In genomic region chr10:40502734-40503133, GRCm38 (mm10) we compare ENCODE assay signal across 27 mouse cellular contexts.
"Had no signal": no experiment of that assay in that cellular context is flagged by ENCODE, and none has a peak within 500 bp of the region (broad histone marks: within the 10 kb centered on the region; RNA-seq: fewer than 3 reads in every experiment).

No protein-coding gene starts in this region.

- H3K27me3 ChIP-seq: heart, embryonic 13.5 days; heart, embryonic 15.5 days; hindbrain, embryonic 12.5 days; kidney, embryonic 15.5 days; limb, embryonic 13.5 days; limb, embryonic 15.5 days; liver, embryonic 12.5 days had no signal

- H3K9ac ChIP-seq: heart, embryonic 13.5 days; heart, embryonic 15.5 days; hindbrain, embryonic 12.5 days; hindbrain, embryonic 14.5 days; kidney, embryonic 15.5 days; limb, embryonic 13.5 days; limb, embryonic 15.5 days; liver, embryonic 12.5 days; liver, embryonic 14.5 days had no signal

- H3K4me2 ChIP-seq: heart, embryonic 11.5 days; heart, embryonic 13.5 days; heart, embryonic 15.5 days; hindbrain, embryonic 12.5 days; hindbrain, embryonic 14.5 days; kidney, embryonic 15.5 days; limb, embryonic 13.5 days; limb, embryonic 15.5 days; liver, embryonic 12.5 days had no signal

- H3K9me3 ChIP-seq: heart, embryonic 13.5 days; heart, embryonic 15.5 days; hindbrain, embryonic 12.5 days; kidney, embryonic 15.5 days; limb, embryonic 13.5 days; limb, embryonic 15.5 days; liver, embryonic 12.5 days had no signal

- H3K27ac ChIP-seq: gastrocnemius, adult 2 months; heart, adult 2 months; heart, embryonic 13.5 days; heart, embryonic 15.5 days; hindbrain, embryonic 12.5 days; hindbrain, embryonic 14.5 days; kidney, embryonic 15.5 days; kidney, postnatal 0 days; limb, embryonic 13.5 days; limb, embryonic 15.5 days; liver, embryonic 12.5 days; liver, embryonic 14.5 days had no signal

- ATAC-seq: hindbrain, embryonic 16.5 days; intestine, embryonic 16.5 days; liver, embryonic 12.5 days had no signal

- DNase-seq: gastrocnemius, adult 2 months; gastrocnemius, postnatal 10 days; gastrocnemius, postnatal 36 days; heart, adult 11 months; heart, adult 2 months; heart, postnatal 14 days; heart, postnatal 36 days; kidney, adult 11 months; kidney, adult 2 months; kidney, adult 9 months; kidney, postnatal 14 days; kidney, postnatal 36 days; layer of hippocampus, postnatal 36 days; left cerebral cortex, postnatal 4 days had no signal

- H3K36me3 ChIP-seq: heart, embryonic 13.5 days; heart, embryonic 15.5 days; hindbrain, embryonic 12.5 days; kidney, embryonic 15.5 days; limb, embryonic 13.5 days; limb, embryonic 15.5 days; liver, embryonic 12.5 days had no signal

- H3K4me3 ChIP-seq: gastrocnemius, adult 2 months; heart, adult 2 months; heart, embryonic 13.5 days; heart, embryonic 15.5 days; hindbrain, embryonic 12.5 days; kidney, embryonic 15.5 days; limb, embryonic 13.5 days; limb, embryonic 15.5 days; liver, embryonic 12.5 days had no signal
